Mouse (Mus musculus): ENCODE measurements around the gene Adamtsl1.

The Adamtsl1 gene

GRCm38 (mm10) chr4:85901316-85901715 is 387.3 kb downstream of the Adamtsl1 start:
- in situ Hi-C loops (cut with MboI; ENCODE audit: unreplicated experiment in 2 of 2): no loop called here

GRCm38 (mm10) chr4:85904217-85904616 is 390.2 kb downstream of the Adamtsl1 start:
- in situ Hi-C loops (cut with MboI; ENCODE audit: unreplicated experiment in 2 of 2): no loop called here

GRCm38 (mm10) chr4:85916034-85916433 is 402.1 kb downstream of the Adamtsl1 start:
- in situ Hi-C loops (cut with MboI; ENCODE audit: unreplicated experiment in 2 of 2): no loop called here

- in situ Hi-C loops (cut with MboI; ENCODE audit: unreplicated experiment in 2 of 2): no loop called here
These were observed 404.4 kb downstream of the Adamtsl1 start for GRCm38 (mm10) chr4:85918366-85918765.

- in situ Hi-C loops (cut with MboI; ENCODE audit: unreplicated experiment in 2 of 2): no loop called here
These were observed 406.5 kb downstream of the Adamtsl1 start for GRCm38 (mm10) chr4:85920474-85920873.

DNA sequence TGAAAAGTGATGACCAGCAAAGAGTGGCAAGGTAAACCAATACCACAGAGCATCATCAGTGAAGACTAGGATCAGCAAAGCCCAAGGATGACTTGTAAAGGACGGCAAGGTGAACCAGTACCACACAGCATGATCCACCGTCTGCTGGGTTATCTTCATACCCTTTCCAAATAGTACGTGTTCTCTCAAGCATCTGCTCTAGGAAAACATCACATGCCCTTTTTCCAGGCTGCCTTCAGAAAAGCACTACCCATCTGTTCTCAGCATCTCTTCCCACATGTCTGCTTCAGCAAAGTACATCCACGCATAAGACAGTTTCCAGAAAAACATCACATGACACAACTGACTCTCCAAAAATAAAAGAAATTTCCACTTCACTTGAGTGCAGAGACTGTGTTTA is 408.8 kb downstream of the Adamtsl1 start:
- in situ Hi-C loops (cut with MboI; ENCODE audit: unreplicated experiment in 2 of 2): no loop called here

DNA sequence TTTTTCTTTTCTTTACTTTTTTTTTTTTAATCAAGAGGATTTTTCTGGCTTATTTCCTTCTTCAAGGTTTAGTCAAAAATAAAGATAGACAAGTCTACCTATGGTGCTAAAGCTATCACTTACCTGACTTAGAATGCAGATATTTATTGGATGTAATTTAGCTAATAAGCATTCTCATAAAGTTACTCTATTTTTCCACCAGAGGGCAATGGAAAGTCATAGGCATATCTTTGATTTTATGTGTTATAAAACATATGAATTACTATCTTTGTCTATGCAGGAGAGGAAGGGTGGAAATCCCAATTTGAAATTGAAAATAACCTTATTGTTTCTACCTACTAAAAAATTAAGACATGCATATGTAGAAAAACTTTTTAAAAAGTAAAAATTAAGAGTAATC is 418.2 kb downstream of the Adamtsl1 start:
- in situ Hi-C loops (cut with MboI; ENCODE audit: unreplicated experiment in 2 of 2): no loop called here

GRCm38 (mm10) chr4:85939460-85939859 is 425.5 kb downstream of the Adamtsl1 start:
- in situ Hi-C loops (cut with MboI; ENCODE audit: unreplicated experiment in 2 of 2): no loop called here

- in situ Hi-C loops (cut with MboI; ENCODE audit: unreplicated experiment in 2 of 2): no loop called here
These were observed 427.9 kb downstream of the Adamtsl1 start for GRCm38 (mm10) chr4:85941857-85942256.

DNA sequence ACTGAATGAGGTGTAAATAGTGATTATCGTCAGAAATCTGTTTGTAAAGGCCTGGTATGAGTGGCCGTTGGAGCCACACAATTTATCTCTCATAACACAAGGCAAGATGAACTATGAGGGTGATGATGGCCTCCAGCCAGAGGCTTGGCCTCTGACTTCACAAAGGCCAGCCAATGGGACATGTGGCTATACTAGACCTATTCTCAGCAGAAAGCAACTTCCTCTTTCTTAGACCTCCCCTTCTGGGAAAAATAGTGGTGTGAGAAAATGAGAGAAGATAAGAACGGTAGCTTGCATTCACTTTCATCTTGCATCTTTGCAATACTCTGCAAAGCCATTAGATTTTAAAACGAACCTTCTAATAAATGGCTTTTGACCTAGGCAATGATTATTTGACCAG is 439.6 kb downstream of the Adamtsl1 start:
- in situ Hi-C loops (cut with MboI; ENCODE audit: unreplicated experiment in 2 of 2): loop anchor here in 1 of 2 experiments (25.0 kb wide), 1 partner anchor 1859 kb away; no protein-coding TSS in a partner anchor

GRCm38 (mm10) chr4:85955387-85955786 is 441.4 kb downstream of the Adamtsl1 start:
- in situ Hi-C loops (cut with MboI; ENCODE audit: unreplicated experiment in 2 of 2): loop anchor here in 1 of 2 experiments (25.0 kb wide), 1 partner anchor 1857 kb away; no protein-coding TSS in a partner anchor

- in situ Hi-C loops (cut with MboI; ENCODE audit: unreplicated experiment in 2 of 2): loop anchor here in 1 of 2 experiments (25.0 kb wide), 1 partner anchor 1855 kb away; no protein-coding TSS in a partner anchor
These were observed 443.3 kb downstream of the Adamtsl1 start for GRCm38 (mm10) chr4:85957266-85957665.

DNA sequence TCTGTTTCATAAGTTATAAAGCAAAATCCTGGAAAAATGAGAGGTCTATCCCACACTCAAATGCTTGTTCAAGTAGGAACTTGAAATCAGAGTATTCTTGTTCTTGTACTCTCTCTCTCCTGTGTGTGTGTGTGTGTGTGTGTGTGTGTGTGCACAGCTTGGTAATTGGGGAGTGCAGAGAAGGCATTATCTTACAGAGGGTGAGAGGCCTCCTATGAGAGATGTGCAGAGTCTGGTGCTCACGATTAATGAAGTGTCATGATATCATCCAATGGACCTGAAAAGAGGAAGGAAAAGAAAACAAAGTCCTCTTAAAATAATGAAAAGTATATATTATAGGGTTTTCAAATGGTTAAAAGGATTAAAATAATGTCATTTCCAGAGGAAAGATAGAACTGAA is 443.9 kb downstream of the Adamtsl1 start:
- in situ Hi-C loops (cut with MboI; ENCODE audit: unreplicated experiment in 2 of 2): loop anchor here in 1 of 2 experiments (25.0 kb wide), 1 partner anchor 1854 kb away; no protein-coding TSS in a partner anchor

GRCm38 (mm10) chr4:85959019-85959418 is 445.0 kb downstream of the Adamtsl1 start:
- in situ Hi-C loops (cut with MboI; ENCODE audit: unreplicated experiment in 2 of 2): loop anchor here in 1 of 2 experiments (25.0 kb wide), 1 partner anchor 1853 kb away; no protein-coding TSS in a partner anchor

DNA sequence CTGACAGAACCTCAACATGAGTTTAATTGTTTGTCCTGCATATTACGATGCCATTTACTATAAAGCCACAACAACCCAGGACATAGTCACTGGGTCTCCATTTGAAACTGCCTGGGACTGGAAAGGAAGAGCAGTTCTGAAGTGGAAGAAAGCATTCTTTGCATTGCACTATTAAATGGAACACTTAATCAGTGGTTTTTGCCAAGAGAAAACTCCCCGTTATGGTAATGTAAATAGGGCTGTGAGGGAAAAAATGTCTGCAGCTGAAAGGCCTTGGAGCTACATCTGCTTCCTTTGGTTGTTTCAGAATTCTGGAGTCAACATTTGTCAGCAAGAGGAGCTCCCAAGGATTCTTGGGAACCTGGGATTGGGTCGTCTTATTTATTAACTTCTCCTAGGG is 462.2 kb downstream of the Adamtsl1 start:
- in situ Hi-C loops (cut with MboI; ENCODE audit: unreplicated experiment in 2 of 2): no loop called here

DNA sequence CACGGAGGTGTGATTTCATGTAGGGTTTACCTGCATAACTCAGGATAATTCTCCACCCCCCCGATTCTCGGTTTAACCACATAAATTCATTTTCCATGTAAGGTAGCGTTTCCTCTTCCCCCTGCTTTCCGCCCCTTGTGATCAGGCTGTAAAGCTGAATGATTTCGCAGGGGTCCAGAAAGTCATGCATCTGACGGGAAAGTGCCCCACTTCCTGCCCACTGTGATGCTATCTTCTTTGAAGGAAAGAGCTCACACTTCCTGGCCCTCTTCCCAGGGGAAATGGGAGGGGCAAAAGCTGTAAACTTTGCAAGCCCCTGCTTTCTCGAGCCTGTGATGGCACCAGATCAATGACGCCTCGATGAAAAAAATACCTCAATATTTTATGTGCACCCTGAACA is 465.2 kb downstream of the Adamtsl1 start:
- in situ Hi-C loops (cut with MboI; ENCODE audit: unreplicated experiment in 2 of 2): no loop called here

GRCm38 (mm10) chr4:86006596-86006995 is 492.6 kb downstream of the Adamtsl1 start:
- in situ Hi-C loops (cut with MboI; ENCODE audit: unreplicated experiment in 2 of 2): no loop called here

DNA sequence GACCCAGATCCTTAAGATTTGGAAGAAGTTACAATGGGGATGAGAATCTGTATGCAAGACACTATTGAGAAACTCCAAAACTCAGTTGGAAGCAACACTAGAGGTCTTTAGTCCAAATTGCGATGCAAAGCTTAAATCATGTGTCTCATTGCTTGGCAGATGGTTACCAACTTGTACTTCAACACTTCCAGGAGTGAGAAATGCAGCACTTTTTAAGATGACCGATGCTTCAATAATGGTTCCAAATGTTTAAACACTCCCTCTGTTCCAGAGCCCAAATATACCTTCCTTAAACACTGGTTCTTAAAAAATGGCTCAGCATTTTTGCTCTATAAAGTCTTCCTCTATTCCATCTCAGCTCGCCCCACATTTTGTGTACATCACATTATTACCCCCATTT is 499.7 kb downstream of the Adamtsl1 start:
- in situ Hi-C loops (cut with MboI; ENCODE audit: unreplicated experiment in 2 of 2): no loop called here

- in situ Hi-C loops (cut with MboI; ENCODE audit: unreplicated experiment in 2 of 2): no loop called here
These were observed 505.0 kb downstream of the Adamtsl1 start for GRCm38 (mm10) chr4:86018928-86019327.

- in situ Hi-C loops (cut with MboI; ENCODE audit: unreplicated experiment in 2 of 2): no loop called here
These were observed 505.6 kb downstream of the Adamtsl1 start for GRCm38 (mm10) chr4:86019586-86019985.

- in situ Hi-C loops (cut with MboI; ENCODE audit: unreplicated experiment in 2 of 2): loop anchor here in 1 of 2 experiments (5.0 kb wide), 1 partner anchor 677 kb away; no protein-coding TSS in a partner anchor
These were observed 506.6 kb downstream of the Adamtsl1 start for GRCm38 (mm10) chr4:86020372-86021090.

DNA sequence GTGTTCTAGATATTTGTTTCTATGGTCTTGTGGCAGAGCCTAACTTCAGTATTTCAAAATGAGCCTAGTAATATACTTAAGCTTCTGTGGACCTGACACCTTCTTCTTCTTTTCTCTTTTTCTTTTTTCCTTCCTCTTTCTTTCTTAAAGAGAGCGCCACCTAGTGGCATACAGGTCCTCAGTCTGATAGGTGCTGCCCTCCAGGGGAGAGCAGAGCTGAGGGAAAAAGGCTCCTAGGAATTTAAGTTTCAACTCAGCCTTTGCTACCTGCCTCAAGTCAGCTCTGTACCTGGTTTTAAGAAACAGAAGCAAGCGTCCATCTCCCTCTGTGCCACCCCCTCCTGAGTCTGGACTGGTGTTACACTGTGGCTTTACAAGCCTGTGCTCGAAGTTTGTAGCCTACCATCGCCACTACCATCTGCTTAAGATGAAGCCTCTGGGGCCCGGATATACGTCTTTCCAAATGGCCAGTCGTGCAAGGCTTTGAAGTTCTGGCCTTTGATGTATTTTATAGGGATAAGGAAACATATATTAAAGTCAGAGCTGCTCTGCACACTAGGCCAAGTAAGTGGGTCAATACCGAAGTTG is 510.7 kb downstream of the Adamtsl1 start:
- in situ Hi-C loops (cut with MboI; ENCODE audit: unreplicated experiment in 2 of 2): loop anchor here (5.0 to 25.0 kb wide), 4 partner anchors 192 to 673 kb away; no protein-coding TSS in a partner anchor

Data from v-Abl transformed pro-B cells (cell line).